Mouse (Mus musculus) spleen, postnatal 14 days (tissue): ENCODE results near the gene Lamtor1.
"Not testable (repeated sequence)": the region's sequence is repeated elsewhere in the genome, so short reads cannot be mapped to it uniquely, and the experiment has no call there.

Source experiments
- DNase-seq, 2 experiments: peaks; one replicate each; pipeline ENCODE4 v3.0.0; 2021 to 2022; ENCODE audit warnings: low spot score in 2 of 2

Lamtor1 gene

DNA sequence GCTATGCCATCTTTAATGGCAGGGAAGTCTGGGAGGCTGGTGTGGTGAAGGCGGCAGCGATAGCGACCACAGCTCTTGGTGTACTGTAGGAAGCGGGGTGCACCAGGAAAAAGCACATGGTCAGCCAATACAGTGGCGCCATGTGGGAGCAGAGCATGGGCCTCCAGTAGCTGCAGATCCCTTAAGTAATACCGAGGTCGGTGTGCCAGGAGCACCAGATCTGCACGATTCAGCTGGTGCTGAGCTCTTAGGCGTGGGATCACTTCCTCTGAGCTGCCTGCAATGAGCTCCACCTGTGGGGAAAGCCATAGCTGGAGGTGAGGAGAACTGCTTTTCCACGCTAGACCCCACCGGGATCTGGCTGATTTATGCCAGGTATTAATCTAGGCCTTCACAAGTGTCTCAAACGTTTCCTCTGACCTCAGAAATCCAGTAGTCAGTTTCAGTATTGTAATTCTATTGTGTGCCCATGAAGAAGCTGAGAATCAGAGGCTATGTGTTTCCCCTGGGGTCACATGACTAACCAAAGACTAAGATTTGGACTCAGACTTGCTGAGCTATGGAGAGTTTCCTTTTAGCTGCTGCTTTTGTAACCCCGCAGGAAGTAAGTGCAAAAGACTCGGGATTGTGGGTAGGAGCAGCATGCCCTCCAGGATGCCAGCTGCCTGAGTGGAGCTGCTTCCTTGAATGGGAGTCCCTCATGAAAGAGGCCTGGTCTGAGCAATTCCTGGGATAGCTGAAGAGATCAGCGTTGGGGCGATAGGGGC lies 5.2 kb upstream of the Lamtor1 start:
- no peak for DNase-seq

- no peak for DNase-seq
Measured at GRCm38 (mm10) chr7:101901969-101902368, 3.7 kb upstream of the Lamtor1 start.

- DNase-seq, result no peak
Measured at GRCm38 (mm10) chr7:101902846-101903245, 2.9 kb upstream of the Lamtor1 start.

DNA sequence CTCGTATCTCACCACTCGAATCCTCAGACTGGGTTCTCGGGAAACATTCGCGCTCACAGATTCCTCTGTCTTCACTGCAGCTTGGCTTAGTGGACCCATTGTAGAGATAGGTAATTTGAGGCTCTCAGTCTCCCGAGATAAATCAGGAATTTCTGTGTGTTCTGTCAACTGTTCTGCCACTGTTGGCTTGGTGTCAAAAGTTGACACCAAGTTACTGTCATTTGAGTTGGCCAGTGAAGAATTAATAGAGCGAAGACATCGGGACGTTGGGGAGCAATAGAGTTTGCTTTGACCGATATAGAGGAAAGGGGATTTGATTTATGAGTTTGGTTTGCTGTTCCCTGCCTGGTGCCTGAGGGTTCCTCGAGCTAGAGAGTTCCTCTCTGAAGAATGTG lies 580 bp downstream of the Lamtor1 start, which contains the start of gene Tomt:
Gene Tomt, minus strand, starts transcription at position 73 of the 395 bp plus-strand sequence.
- DNase-seq, result no peak

DNA sequence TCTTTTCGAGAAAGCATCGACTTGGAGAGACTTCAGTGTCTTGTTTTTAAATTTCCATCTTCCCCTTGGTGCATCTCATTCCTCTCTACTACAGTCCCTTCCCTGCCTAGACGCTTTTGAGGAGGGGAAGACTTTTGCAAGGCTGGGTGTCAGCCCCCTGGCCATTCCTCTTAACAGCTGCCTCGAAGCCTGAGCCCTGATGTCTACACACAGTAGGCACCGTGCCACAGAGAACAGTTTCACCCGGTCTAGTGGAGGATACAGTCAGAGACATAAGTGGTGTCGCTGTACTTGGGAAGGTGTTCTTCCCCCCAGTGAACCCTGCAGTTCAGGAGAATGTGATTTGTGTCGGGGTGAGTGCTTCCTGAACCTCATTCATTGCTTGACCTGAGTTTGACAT lies 992 bp downstream of the Lamtor1 start:
- no peak for DNase-seq

- no peak for DNase-seq
Measured at GRCm38 (mm10) chr7:101908367-101908766, 2.7 kb downstream of the Lamtor1 start.

- DNase-seq, result no peak
Measured at GRCm38 (mm10) chr7:101910138-101910537, 4.4 kb downstream of the Lamtor1 start.

GRCm38 (mm10) chr7:101911982-101912381 lies 6.3 kb downstream of the Lamtor1 start:
- no peak for DNase-seq

GRCm38 (mm10) chr7:101918071-101918470 lies 12.4 kb downstream of the Lamtor1 start:
- peak in 1 of 2 experiments; percentile 49 for DNase-seq

DNA sequence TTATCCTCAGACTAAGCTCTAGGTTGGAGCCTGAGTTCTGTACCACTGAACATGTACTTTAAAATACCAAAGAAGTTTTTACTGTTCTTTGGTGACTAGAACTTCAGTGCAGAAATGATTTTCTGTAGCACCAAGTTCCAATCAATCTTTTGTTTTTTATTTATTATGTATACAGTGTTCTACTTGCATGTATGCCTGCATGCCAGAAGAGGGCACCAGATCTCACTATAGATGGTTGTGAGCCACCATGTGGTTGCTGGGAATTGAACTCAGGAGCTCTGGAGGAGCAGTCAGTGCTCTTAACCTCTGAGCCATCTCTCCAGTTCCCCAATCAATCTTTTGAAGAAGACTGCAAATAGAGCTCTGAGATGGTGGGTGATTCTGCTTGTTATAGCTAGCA lies 20.2 kb downstream of the Lamtor1 start:
- not testable (repeated sequence) for DNase-seq

- DNase-seq, result no peak
Measured at GRCm38 (mm10) chr7:101928093-101928492, 22.4 kb downstream of the Lamtor1 start.

GRCm38 (mm10) chr7:101932551-101932950 lies 26.8 kb downstream of the Lamtor1 start:
- DNase-seq, result no peak

- DNase-seq, result peak in 1 of 2 experiments; percentile 14
Measured at GRCm38 (mm10) chr7:101933300-101933699, 27.6 kb downstream of the Lamtor1 start.

GRCm38 (mm10) chr7:101933751-101934240 lies 28.1 kb downstream of the Lamtor1 start, which contains the start of the genes Lrrc51 and Numa1:
Gene Lrrc51 (minus strand): TSS chr7:101933895.
Gene Numa1 (plus strand): TSS chr7:101934111.
- DNase-seq, result peak; percentile 90 to 95

- DNase-seq, result no peak
Measured at GRCm38 (mm10) chr7:101935957-101936356, 30.3 kb downstream of the Lamtor1 start.

DNA sequence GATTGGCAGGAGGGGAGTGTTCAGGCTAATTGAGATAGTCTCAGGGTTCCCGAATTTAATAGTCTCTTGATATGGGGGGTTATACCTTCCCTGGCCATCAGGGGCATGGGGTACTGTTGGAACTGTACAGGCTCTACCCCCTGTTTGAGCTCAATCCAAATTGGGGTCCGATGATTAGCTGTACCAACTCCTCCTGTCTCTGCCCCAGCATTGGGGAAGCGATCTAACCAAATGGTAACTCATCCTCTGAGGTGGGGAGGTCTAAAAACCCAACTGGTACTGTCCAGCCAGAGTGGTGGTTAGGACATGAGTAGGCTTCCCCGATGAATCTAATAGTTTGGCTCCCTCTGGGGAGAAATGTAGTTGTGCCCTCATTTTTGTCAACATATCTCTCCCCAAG lies 31.3 kb downstream of the Lamtor1 start:
- DNase-seq, result no peak

DNA sequence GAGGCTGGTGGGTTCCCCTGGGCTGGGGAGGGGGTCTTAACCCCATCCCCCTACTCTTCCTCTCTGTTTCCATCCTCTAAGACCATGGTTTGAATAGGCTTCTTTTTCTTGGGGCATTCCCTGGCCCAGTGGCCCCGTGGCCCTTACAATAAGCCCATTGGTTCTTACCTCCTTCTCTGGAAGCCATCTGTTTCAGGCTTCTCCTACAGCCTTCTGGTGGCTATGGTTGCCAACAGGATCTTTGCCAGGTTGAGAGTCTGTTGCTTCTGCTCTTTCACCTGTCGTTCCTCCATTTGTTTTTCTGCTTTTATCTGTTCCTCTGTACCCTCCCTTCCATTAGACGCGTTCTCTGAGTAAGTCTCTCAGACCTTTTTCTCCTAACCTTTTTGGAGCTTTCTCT lies 31.9 kb downstream of the Lamtor1 start:
- DNase-seq, result no peak

- DNase-seq, result no peak
Measured at GRCm38 (mm10) chr7:101938348-101938747, 32.6 kb downstream of the Lamtor1 start.

GRCm38 (mm10) chr7:101939758-101940157 lies 34.1 kb downstream of the Lamtor1 start:
- no peak for DNase-seq

GRCm38 (mm10) chr7:101949008-101949407 lies 43.3 kb downstream of the Lamtor1 start:
- DNase-seq, result not testable (repeated sequence)

DNA sequence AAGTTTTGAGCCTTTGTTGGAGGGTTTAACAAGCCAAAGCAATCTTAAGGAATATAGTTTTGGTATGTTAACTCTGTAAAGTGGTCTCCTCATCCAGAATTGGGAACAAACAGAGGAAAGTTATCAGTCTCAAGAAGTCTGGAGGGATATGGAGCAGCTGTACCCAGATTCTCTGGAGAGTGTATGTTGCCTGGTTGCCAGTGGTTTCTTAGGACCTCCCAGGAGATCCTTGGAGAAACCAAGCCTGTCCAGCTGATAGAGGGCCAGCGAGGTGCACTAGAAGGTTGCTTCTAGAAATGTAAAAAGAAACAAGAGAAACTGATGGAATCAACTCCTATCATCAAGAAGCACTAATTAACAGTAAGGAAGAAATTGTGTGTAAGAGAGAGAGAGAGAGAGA lies 45.9 kb downstream of the Lamtor1 start:
- no peak for DNase-seq

- no peak for DNase-seq
Measured at GRCm38 (mm10) chr7:101952098-101952497, 46.4 kb downstream of the Lamtor1 start.

DNA sequence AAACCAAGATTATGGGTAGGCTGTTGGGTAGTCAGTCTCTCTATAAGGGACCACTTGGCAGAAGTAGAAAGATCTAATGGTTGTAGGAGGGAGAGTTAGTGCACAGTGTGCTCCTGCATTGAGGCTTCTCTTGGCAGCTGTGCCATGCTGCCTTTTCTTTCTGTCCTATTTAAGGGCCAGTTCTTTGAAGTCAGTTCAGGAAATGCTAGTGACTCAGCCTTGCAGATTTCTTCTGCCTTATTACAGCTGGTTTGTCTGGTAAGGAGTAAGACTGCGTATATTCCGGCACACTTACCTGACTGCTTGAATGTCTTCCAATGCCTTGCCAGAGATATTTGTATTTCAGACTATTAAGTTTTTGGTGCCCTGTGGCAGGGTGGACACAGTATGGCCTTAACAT lies 48.5 kb downstream of the Lamtor1 start:
- no peak for DNase-seq
